Mouse (Mus musculus) neural tube, embryonic 15.5 days (tissue): ENCODE measurements around the gene Grk1. TPM values are rescaled to one million over a fixed set of nuclear protein-coding genes. Genes with fewer than 3 reads are reported as not detected.

Experiments used
- ATAC-seq: fragments of 200-750 bp; cut with Nextera tagmentation; 2 replicates; pipeline ENCODE4 v1.8.0; 2017; ENCODE audit warnings: mild to moderate bottlenecking, moderate TSS enrichment, moderate library complexity; ENCODE audit not compliant: low FRiP score
- H3K27ac ChIP-seq: fragments of 300-500 bp; sonication (generic); replicated peaks from 2 replicates; pipeline ENCODE4 v1.5.1; 2015; ENCODE audit warnings: mild to moderate bottlenecking, inconsistent platforms
- H3K27me3 ChIP-seq: fragments of 300-500 bp; sonication (generic); replicated peaks from 2 replicates; pipeline ENCODE4 v1.6.1; 2015; ENCODE audit warnings: inconsistent platforms
- H3K36me3 ChIP-seq: fragments of 300-500 bp; sonication (generic); 2 replicates; pipeline ENCODE4 v1.6.1; 2015; ENCODE audit warnings: inconsistent platforms
- H3K4me1 ChIP-seq: fragments of 300-500 bp; sonication (generic); 2 replicates; pipeline ENCODE4 v1.6.1; 2015; ENCODE audit warnings: inconsistent platforms
- H3K4me2 ChIP-seq: fragments of 300-500 bp; sonication (generic); 2 replicates; pipeline ENCODE4 v1.6.1; 2015; ENCODE audit warnings: inconsistent platforms, mild to moderate bottlenecking, moderate library complexity
- H3K4me3 ChIP-seq: fragments of 300-500 bp; sonication (generic); replicated peaks from 2 replicates; pipeline ENCODE4 v1.5.1; 2015; ENCODE audit warnings: mild to moderate bottlenecking, inconsistent platforms
- H3K9ac ChIP-seq: fragments of 300-500 bp; sonication (generic); replicated peaks from 2 replicates; pipeline ENCODE4 v1.6.1; 2015; ENCODE audit warnings: mild to moderate bottlenecking, inconsistent platforms
- H3K9me3 ChIP-seq: fragments of 300-500 bp; sonication (generic); replicated peaks from 2 replicates; pipeline ENCODE4 v1.6.1; 2016; ENCODE audit warnings: inconsistent platforms
- WGBS: fragments of 180-500 bp; shearing (Covaris S2); methylation state at CpG from one replicate; pipeline ENCODE4 v1.1.7; 2015; ENCODE audit warnings: mixed read lengths; 5-methylcytosine and 5-hydroxymethylcytosine counted together
- polyA plus RNA-seq: library from polyadenylated mRNA; unstranded; fragments of >200 nt; fragmentation: Nextera tagmentation; extraction: Ambion mirVana; gene quantifications from 2 replicates; pipeline ENCODE4 v1.2.1, GENCODE M21; 2015

Grk1 gene
- polyA plus RNA-seq = not detected in 2 replicates

- H3K4me1 ChIP-seq = no peaks in the 10 kb centered on the region
- H3K36me3 ChIP-seq = no peaks in the 10 kb centered on the region
- no peaks in the 10 kb centered on the region for H3K9me3 ChIP-seq
- no peak within 1 kb of the TSS for H3K4me2 ChIP-seq
- no peak within 1 kb of the TSS for H3K4me3 ChIP-seq
- H3K27ac ChIP-seq = no peak within 1 kb of the TSS
- 82% methylated on average over 5 of the region's 5 CpGs for whole genome bisulfite sequencing
- no peaks in the 10 kb centered on the region for H3K27me3 ChIP-seq
- H3K9ac ChIP-seq = no peak within 1 kb of the TSS
- no peak for ATAC-seq
Observed at GRCm38 (mm10) chr8:13404666-13405131, at the start of gene Grk1. Grk1 (plus strand) TSS chr8:13405081.

DNA sequence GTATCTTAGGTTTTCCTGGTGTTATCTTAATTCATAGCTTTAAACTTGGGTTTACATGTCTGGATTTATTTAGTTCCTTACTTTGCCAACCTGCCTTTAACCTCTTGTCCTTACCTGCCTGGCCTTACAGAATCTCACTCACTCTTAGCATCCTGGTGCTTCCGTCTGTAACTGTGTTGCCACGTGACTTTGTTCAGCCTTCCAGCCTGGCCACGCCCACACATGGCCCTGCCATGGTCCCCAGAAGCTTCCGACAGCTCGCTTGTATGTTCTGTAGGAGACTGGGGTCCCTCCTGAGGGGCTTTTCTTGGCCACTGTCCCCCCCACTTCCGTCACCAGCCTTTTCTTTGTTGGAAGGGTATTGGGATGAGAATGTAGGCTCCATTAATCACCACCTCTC, 48.7 kb upstream of the Grk1 start:
- no peaks in the 10 kb centered on the region for H3K9me3 ChIP-seq
- H3K4me1 ChIP-seq = 0 out of 2 replicates have a peak, but pooled peaks cover 5% of the 10 kb centered on the region
- H3K36me3 ChIP-seq = peaks cover 69% of the 10 kb centered on the region
- no peak overlapping the region for H3K9ac ChIP-seq
- ATAC-seq = no peak
- no peak overlapping the region for H3K4me3 ChIP-seq
- WGBS = 89% methylated on average over 6 of the region's 6 CpGs
- H3K27ac ChIP-seq = no peak overlapping the region
- H3K4me2 ChIP-seq = no peak overlapping the region
- H3K27me3 ChIP-seq = no peaks in the 10 kb centered on the region

GRCm38 (mm10) chr8:13356681-13357080, 48.2 kb upstream of the Grk1 start:
- H3K36me3 ChIP-seq = peaks cover 71% of the 10 kb centered on the region
- WGBS = 77% methylated on average over 10 of the region's 10 CpGs
- 0 out of 2 replicates have a peak, but pooled peaks cover 5% of the 10 kb centered on the region for H3K4me1 ChIP-seq
- H3K27me3 ChIP-seq = no peaks in the 10 kb centered on the region
- no peak for ATAC-seq
- no peaks in the 10 kb centered on the region for H3K9me3 ChIP-seq
- no peak overlapping the region for H3K4me3 ChIP-seq
- H3K4me2 ChIP-seq = no peak overlapping the region
- no peak overlapping the region for H3K27ac ChIP-seq
- H3K9ac ChIP-seq = no peak overlapping the region

DNA sequence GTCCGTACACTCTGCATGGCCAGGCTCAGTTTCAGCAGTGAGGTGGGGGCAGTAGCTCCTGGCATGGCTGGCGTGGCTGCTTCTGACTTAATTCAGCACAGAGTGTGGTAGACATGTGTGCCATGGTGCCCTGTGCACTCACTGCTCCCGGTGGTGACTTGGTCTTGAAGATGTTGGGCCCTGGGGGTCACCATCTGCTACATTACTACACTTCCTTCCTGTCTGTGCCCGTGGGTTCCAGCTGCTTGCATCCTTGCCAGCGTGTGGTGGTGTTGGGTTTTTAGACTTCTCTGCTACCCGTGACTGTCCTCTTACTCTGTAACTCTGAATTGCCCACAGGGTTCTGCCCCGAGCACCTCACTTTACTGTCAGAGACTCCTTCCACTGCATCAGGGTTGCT, 44.7 kb upstream of the Grk1 start:
- peaks cover 86% of the 10 kb centered on the region for H3K36me3 ChIP-seq

DNA sequence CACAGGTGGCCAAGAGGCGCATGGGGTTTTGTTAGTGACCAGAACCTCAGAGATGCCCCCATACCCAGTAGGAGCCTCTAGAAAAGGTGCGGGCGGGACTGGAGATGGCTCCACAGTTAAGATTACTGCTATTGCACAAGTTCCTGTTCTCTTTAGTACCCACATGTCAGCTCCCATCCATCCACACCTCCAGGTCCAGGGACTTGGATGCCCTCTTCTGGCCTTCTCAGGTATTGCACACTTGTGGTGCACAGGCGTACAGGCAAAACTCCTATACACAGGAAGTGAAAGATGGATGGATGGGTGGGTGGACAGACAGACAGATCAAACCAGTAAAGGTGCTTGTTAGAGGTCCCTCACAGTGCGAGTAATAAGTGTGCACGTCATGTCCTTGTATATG, 43.0 kb upstream of the Grk1 start:
- no peaks in the 10 kb centered on the region for H3K9me3 ChIP-seq
- no peak for ATAC-seq
- WGBS = 97% methylated on average over 6 of the region's 6 CpGs
- H3K27me3 ChIP-seq = no peaks in the 10 kb centered on the region
- H3K9ac ChIP-seq = no peak overlapping the region
- H3K4me2 ChIP-seq = no peak overlapping the region
- no peak overlapping the region for H3K27ac ChIP-seq
- no peaks in the 10 kb centered on the region for H3K4me1 ChIP-seq
- H3K36me3 ChIP-seq = peaks cover 87% of the 10 kb centered on the region
- H3K4me3 ChIP-seq = no peak overlapping the region

More for the DNA sequence above, 44.7 kb upstream of the Grk1 start:
- H3K4me3 ChIP-seq = no peak overlapping the region
- whole genome bisulfite sequencing = 87% methylated on average over 7 of the region's 7 CpGs
- no peaks in the 10 kb centered on the region for H3K27me3 ChIP-seq
- H3K9me3 ChIP-seq = no peaks in the 10 kb centered on the region
- H3K4me1 ChIP-seq = no peaks in the 10 kb centered on the region
- H3K9ac ChIP-seq = no peak overlapping the region
- H3K4me2 ChIP-seq = no peak overlapping the region
- no peak overlapping the region for H3K27ac ChIP-seq
- no peak for ATAC-seq

GRCm38 (mm10) chr8:13373151-13373662, 31.7 kb upstream of the Grk1 start:
- no peak for ATAC-seq
- WGBS = 95% methylated on average over 8 of the region's 8 CpGs

GRCm38 (mm10) chr8:13381630-13382029, 23.3 kb upstream of the Grk1 start:
- Histone ChIP-seq H3K36me3 (peaks cover 20% of the 10 kb centered on the region), H3K9ac (no peak overlapping the region), H3K4me1 (no peaks in the 10 kb centered on the region), H3K4me3 (no peak overlapping the region), H3K9me3 (no peaks in the 10 kb centered on the region), H3K27me3 (no peaks in the 10 kb centered on the region), H3K27ac (no peak overlapping the region), H3K4me2 (no peak overlapping the region)
- WGBS = 90% methylated on average over 7 of the region's 7 CpGs
- ATAC-seq = no peak

More at GRCm38 (mm10) chr8:13373151-13373662, 31.7 kb upstream of the Grk1 start:
- Histone ChIP-seq H3K27ac (no peak overlapping the region), H3K27me3 (no peaks in the 10 kb centered on the region), H3K4me3 (no peak overlapping the region), H3K9me3 (no peaks in the 10 kb centered on the region), H3K4me1 (no peaks in the 10 kb centered on the region), H3K4me2 (no peak overlapping the region), H3K9ac (no peak overlapping the region), H3K36me3 (peaks cover 72% of the 10 kb centered on the region)

- Histone ChIP-seq H3K4me1 (no peaks in the 10 kb centered on the region), H3K27ac (no peak overlapping the region), H3K9me3 (no peaks in the 10 kb centered on the region), H3K9ac (no peak overlapping the region), H3K27me3 (no peaks in the 10 kb centered on the region), H3K36me3 (peaks cover 19% of the 10 kb centered on the region), H3K4me2 (no peak overlapping the region), H3K4me3 (no peak overlapping the region)
- ATAC-seq = no peak
- 89% methylated on average over 3 of the region's 3 CpGs for WGBS
Observed at GRCm38 (mm10) chr8:13382536-13382935, 22.3 kb upstream of the Grk1 start.

GRCm38 (mm10) chr8:13382999-13383398, 21.9 kb upstream of the Grk1 start:
- Histone ChIP-seq H3K4me2 (no peak overlapping the region), H3K36me3 (peaks cover 18% of the 10 kb centered on the region), H3K9me3 (no peaks in the 10 kb centered on the region), H3K27ac (no peak overlapping the region), H3K4me1 (no peaks in the 10 kb centered on the region), H3K4me3 (no peak overlapping the region), H3K9ac (no peak overlapping the region), H3K27me3 (no peaks in the 10 kb centered on the region)
- ATAC-seq = no peak
- 94% methylated on average over 4 of the region's 4 CpGs for WGBS

- H3K9me3 ChIP-seq = no peaks in the 10 kb centered on the region
- no peak for ATAC-seq
Observed at GRCm38 (mm10) chr8:13386366-13386765, 18.5 kb upstream of the Grk1 start.

DNA sequence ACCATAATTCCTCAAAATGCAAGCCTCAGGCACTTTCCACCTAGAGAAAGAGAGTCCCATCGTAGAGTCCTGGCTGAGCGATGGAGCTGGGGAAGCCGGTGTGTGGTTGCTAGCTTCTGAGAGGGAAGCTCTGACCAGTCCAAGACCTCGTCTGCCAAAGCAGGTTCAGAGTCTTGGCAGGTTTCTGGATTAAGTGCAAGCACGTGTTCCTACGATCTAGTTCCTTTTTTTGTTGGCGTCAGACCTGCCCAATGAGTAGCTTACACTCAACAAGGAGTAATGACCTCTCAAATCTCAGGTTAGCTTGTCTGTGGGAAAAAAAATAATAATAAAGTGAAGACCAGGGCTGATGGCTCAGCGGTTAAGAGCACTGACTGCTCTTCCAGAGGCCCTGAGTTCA, 17.2 kb upstream of the Grk1 start:
- Histone ChIP-seq H3K4me1 (no peaks in the 10 kb centered on the region), H3K9ac (no peak overlapping the region), H3K27ac (no peak overlapping the region), H3K9me3 (no peaks in the 10 kb centered on the region), H3K4me3 (no peak overlapping the region), H3K4me2 (no peak overlapping the region), H3K36me3 (no peaks in the 10 kb centered on the region), H3K27me3 (no peaks in the 10 kb centered on the region)
- 85% methylated on average over 8 of the region's 8 CpGs for WGBS
- ATAC-seq = no peak

More at GRCm38 (mm10) chr8:13386366-13386765, 18.5 kb upstream of the Grk1 start:
- Histone ChIP-seq H3K4me2 (no peak overlapping the region), H3K4me1 (no peaks in the 10 kb centered on the region), H3K27me3 (no peaks in the 10 kb centered on the region), H3K9ac (no peak overlapping the region), H3K4me3 (no peak overlapping the region), H3K27ac (no peak overlapping the region), H3K36me3 (no peaks in the 10 kb centered on the region)
- WGBS = 83% methylated on average over 13 of the region's 13 CpGs

DNA sequence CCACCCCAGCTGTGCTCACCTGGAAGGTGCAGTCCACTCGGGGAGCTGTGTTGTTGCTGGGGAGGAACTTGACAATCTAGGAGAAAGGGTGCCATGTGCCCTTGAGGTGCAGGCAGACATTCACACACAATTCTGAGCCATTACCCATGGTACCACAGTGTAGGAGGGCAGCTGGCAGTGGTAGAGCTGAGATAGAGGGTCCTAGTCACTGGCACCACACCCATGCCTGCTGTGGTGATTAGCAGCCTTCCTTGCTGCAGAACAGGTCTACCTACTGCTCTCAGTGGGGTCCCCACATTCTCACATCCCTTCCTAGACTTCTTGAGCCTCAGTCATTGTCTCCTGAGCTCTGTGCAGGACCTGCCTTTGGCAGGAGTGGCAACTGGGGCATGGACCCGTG, 16.1 kb upstream of the Grk1 start:
- no peaks in the 10 kb centered on the region for H3K36me3 ChIP-seq
- no peaks in the 10 kb centered on the region for H3K27me3 ChIP-seq
- no peaks in the 10 kb centered on the region for H3K4me1 ChIP-seq
- WGBS = 79% methylated on average over 2 of the region's 2 CpGs
- no peaks in the 10 kb centered on the region for H3K9me3 ChIP-seq
- H3K9ac ChIP-seq = no peak overlapping the region
- H3K4me3 ChIP-seq = no peak overlapping the region
- H3K4me2 ChIP-seq = no peak overlapping the region
- no peak for ATAC-seq
- no peak overlapping the region for H3K27ac ChIP-seq
